Mouse (Mus musculus): ENCODE measurements around the gene Nfkb2.

Nfkb2 gene

DNA sequence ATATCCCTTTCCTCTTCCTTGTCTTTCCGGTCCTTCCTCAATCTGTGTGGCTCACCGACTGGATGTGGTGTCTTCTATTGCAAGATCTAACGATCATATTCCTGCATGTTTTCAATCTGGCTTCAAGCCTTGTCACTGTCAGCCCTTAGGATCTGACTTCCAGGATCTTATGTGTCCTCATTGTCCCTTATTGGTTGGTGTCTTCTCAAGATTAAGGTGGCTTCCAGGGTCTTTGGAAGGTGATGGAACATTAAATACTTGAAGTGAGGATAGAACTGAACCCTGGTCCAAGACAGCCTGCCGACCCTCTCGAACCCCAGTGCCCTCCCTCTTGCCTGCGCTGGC is 34.8 kb downstream of the Nfkb2 start:
- in situ Hi-C loops (cut with MboI, MseI): no loop called here

DNA sequence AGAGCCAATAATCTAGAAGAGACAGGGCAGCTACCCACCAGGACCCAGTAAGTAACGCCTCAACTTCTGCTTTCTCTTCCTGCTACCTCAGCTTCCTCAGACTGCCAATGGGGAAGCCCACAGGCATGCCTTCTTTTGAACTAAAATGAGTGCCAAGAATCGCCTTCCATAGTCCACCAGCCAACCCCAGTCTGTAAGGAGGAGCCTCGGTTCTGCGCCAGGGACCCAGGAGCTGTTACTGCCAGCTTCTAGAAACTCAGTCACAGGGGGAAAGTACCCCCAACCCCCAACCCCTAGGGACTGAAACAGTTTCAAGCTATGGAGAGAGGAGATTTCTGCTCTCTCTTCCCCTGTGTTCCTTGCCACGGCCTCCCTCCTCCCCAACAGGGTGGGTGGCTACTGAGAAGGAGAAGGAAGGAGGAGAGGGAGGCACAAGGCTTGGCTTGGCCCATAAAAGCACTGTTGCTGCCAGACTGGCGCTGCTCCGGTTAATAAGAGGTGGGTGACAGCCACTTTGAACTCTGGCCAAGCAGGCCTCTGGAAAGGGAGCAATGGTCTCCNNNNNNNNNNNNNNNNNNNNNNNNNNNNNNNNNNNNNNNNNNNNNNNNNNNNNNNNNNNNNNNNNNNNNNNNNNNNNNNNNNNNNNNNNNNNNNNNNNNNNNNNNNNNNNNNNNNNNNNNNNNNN is 35.3 kb downstream of the Nfkb2 start:
- in situ Hi-C loops (cut with MboI, MseI): no loop called here

DNA sequence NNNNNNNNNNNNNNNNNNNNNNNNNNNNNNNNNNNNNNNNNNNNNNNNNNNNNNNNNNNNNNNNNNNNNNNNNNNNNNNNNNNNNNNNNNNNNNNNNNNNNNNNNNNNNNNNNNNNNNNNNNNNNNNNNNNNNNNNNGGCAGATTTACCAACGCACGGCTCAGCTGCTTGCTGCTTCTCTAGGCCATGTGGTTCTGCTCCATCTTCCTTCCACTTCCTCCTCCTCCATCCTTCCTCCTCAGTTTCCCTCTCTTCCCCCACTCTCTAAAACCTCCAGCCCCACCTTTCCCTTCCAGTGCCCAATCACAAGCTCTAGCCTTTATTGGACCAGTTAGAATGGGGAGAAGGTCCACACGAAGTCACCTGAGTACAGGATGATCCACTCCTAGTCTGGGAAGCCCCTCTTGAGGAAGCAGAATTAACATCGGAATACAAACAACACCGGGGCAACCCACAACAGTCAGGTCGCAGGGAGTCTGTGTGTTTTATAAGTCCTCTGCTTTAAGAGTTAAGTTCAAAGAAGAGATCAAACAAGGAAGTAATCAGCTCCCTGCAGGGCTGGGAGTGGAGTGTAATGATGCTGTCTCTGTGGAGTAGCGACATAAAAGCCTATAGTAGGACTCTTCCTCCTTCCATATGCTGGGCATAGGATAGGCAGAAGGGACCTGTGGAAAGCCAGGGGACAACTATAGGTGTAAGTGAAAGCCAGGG is 40.7 kb downstream of the Nfkb2 start:
- in situ Hi-C loops (cut with MboI, MseI): no loop called here

DNA sequence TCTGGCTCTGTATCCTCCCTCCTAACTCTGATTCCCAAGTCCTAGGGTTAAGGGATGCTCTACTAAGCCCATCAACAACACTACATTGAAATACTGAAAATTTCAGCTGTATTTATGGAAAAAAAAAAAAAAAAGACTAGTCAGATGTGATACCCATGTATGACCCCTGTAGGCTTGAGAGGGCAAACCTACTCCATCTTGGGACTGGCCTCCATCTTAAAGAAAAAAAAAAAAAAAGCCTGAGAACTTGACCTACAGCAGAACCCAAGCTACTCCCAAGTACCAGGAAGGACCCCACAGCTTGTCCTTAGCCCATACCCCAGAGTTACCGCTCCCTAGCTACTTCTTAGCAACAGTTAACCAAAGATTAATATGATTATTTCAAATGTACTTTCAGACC is 43.0 kb downstream of the Nfkb2 start:
- in situ Hi-C loops (cut with MboI, MseI): no loop called here

DNA sequence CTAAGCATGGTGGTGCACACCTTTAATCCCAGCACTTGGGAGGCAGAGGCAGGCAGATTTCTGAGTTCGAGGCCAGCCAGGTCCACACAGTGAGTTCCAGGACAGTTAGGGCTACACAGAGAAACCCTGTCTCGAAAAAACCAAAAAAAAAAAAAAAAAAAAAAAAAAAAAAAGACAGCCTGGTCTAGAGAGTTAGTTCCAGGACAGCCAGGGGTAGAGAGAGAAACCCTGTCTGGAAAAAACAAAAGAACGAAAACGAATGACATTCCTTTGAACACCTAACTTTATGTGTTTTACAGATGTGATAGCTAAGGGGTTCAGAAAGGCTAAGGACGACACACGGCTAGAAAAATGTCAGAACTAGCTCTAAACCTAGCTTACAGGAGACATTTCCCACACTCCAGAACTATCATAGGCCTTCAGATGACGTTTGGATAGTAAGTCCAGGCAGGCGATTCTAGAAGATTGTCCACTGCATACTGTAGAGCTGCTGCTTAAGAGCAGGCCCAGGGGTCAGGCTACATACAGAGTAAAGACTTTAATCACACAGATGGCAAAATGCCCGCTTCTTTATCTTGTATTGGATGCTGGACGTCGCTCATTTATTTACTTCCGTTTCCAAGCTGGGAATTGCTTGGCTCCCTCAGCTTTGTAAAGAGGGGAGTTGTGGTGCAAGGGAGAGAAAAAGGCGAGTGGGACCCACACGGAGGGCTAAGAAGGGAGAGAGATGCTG is 44.0 kb downstream of the Nfkb2 start:
- in situ Hi-C loops (cut with MboI, MseI): no loop called here

DNA sequence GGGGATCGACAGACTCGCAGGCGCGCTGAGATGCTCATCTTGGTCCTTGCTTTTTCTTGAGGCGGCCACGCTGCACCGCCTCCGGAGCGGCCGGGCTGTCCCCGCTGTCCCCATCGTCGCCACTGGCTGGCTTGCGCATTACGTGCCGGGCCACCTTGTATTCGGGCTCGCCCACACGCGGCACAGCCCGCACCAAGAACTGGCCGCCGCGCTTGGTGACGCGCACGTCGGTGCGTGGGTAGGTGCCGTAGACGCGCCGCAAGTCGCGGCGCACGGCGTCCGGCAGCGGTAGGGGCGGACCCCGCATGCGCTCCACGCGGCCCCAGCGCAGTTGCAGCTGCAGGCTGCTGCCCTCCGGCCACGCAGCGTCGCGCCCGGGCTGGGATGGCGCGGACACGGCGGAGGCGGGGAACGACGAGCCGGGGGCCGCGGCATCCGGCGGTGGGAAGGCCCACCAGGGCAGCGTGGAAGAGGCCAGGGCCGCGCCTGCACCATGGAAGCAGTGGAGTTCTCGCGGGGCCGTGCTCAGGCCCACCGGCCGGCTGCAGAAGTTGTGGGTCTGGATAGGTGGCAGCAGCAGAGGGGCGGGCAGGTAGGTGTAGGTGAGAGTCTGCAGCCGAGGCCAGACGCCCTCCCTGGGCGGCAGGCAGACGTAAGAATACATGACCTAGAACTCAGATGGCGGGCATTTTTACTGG is 44.8 kb downstream of the Nfkb2 start:
- in situ Hi-C loops (cut with MboI, MseI): no loop called here

DNA sequence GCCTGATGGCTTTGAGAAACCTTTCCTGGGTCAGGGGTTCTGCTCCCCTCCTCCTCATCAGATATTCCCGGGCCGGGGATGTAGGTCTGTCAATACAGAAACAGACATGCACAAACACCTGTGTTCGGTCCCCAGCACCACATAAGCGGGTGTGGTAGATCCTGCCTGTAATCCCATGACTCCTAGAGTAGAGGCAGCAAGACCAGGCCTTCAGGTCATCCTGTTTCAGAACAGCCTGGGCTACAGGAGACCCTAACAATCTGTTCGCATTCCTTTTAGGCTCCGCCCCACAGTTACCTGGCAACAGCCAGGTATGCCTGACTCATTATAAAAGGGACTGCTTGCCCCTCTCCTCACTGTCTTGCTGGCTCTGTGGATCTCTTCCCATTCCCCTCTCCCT is 45.4 kb downstream of the Nfkb2 start:
- in situ Hi-C loops (cut with MboI, MseI): no loop called here

DNA sequence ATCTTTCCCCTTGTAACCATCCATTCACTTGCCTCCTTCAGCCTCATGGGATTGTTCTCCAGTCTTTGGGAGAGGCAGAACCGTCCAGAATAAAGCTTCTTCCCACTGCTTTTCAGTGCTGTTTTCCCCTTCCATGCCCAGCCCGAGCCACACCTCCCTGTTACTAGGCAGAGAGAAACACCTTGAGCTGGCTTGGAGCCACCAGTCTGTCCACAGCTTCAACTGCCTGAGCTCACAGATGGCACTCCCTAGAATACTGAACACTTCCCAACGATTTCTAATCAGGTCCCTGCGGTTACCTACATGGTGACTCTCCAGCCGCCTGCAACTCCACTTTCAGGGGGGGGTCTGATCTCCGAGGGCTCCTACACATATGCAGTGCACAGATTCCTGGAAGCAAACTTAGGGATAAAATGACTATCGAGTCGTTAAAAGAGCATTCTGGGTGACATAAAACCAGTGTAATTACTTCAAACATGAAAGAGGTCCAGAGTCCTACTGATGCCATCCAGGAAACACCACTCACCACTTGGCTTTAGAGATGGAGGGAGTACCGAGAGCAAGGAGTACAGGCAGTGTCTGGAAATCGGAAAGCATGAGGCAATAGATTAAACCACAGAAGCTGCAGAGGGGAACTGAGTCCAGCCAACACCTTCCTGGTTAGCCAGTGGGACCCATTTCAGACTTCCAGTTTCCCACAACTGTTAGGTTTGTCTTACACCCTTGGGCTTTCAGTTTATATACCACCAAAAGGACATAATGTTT is 46.2 kb downstream of the Nfkb2 start, which contains the start of gene 2310034G01Rik:
2310034G01Rik (minus strand) TSS at position 135 of the 765 bp plus-strand sequence.
- in situ Hi-C loops (cut with MboI, MseI): no loop called here

DNA sequence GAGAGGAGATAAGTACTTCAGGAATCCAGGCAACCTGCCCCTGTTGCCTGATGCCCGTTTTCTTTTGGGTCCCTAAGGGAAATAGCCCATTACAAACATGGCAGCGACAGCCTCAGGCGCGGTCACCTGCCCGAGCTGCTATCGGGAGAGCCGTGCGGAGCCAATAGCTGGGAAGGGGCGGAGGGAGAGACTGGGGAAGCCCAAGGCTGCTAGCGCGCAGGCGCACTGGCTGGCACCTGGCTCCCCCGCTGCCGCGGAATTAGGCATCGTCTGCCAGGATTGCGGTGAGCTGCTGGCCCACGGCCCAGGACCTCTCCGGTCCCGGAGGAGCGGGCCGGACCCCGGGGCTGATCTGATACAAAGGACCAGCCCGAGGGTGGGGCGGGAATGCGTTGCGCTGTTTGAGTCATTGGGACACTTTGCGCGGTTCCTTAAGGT is 52.6 kb downstream of the Nfkb2 start:
- in situ Hi-C loops (cut with MboI, MseI): no loop called here

DNA sequence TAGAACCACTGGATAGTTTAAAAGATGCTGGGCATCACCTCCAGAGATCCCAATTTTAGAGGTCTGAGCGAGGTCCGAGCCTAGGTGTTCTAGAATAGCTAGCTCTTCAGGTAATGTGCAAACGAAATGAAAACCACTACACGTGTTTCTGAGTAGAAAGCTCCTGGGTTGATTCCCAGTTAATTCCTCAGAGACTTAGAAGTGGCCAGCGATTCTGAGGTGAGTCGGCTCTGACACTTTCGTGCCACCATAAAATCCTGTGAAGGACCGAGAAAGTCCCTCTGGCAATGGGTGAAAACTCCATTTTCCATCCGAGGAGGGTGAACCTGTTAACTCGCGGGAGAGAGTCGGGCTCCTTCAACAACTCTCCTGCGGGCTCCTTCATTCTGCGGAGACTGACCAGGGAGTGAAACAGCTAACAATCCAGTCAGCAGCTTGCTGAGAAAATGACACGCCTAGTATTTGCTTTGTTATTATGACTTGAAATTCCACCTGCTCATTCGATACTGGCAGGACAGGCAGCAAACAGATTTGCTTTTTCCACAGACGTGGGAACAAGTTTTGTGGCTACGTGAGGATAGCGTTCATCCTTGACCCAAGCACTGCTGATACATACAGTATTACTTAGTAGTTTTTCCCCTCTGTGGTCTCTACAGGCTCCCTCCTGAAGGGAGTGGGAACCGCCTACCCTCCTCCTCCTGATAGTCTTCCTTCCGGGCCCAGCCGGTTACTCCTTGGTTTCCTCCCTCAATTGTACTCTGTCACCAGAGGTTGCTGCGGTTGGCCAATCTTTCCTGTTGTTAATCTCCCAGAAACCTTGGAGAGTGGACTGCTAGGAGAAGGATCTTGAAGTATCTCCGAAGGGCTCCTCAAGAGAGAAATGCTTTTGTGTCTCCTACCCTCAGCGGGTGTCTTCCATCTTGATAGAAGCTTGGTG is 53.5 kb downstream of the Nfkb2 start:
- in situ Hi-C loops (cut with MboI, MseI): no loop called here

DNA sequence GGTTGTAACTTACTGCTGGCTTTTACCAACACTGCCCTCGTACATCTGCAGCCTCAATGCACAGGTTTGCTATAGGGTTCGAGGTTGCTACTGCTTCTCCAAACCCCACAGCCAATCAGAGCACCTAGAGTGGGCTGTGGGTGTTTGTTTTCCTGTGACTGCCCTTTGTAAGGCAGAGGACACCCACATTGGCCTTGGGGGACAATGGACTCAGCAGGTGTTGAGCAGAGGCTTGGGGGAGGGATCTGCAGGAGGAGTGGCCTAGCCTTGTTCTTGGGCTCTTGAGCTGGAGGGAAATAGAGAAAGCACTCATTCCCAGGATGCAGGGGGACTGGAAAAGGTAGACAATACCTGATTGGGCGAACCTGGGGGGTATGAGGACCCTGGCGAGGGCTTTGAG is 54.3 kb downstream of the Nfkb2 start:
- in situ Hi-C loops (cut with MboI, MseI): no loop called here
